Mouse (Mus musculus) ES-Bruce4 (cell line): ENCODE measurements at regions not wholly inside any gene's neighbourhood (a gene's known extent, or its start where the extent isn't known, plus 50 kb on each side); places are given as distances from the start of the nearest gene placed in this dataset.

Experiments
- H3K27ac ChIP-seq: 2 replicates; pipeline ENCODE4 v1.5.1; 2012; ENCODE audit warnings: low read length, inconsistent platforms; ENCODE audit not compliant: insufficient read depth
- H3K27me3 ChIP-seq: 2 replicates; pipeline ENCODE4 v1.6.1; 2012; ENCODE audit warnings: mild to moderate bottlenecking, low read length, inconsistent platforms; ENCODE audit not compliant: control insufficient read depth, poor library complexity, insufficient read depth, severe bottlenecking
- H3K36me3 ChIP-seq: 2 replicates; pipeline ENCODE4 v1.6.1; 2012; ENCODE audit warnings: inconsistent platforms, mild to moderate bottlenecking, low read length, moderate library complexity; ENCODE audit not compliant: control insufficient read depth, poor library complexity, insufficient read depth, severe bottlenecking
- H3K4me1 ChIP-seq: one replicate; pipeline ENCODE4 v1.8.1; 2011; ENCODE audit warnings: low read length; ENCODE audit not compliant: control insufficient read depth, insufficient read depth
- H3K4me3 ChIP-seq: 2 replicates; pipeline ENCODE4 v1.5.1; 2011; ENCODE audit warnings: low read depth, mild to moderate bottlenecking, low read length
- H3K9ac ChIP-seq: 2 replicates; pipeline ENCODE4 v1.6.1; 2012; ENCODE audit warnings: low read depth, mild to moderate bottlenecking, inconsistent platforms; ENCODE audit not compliant: poor library complexity, severe bottlenecking
- H3K9me3 ChIP-seq: replicated peaks from 2 replicates; pipeline ENCODE4 v1.6.1; 2012; ENCODE audit warnings: mild to moderate bottlenecking, low read length, inconsistent platforms; ENCODE audit not compliant: control insufficient read depth, poor library complexity, insufficient read depth, severe bottlenecking
- CTCF ChIP-seq: IDR thresholded peaks from one replicate; pipeline ENCODE4 v1.8.1; 2011; ENCODE audit warnings: low read depth, low read length
- EP300 ChIP-seq: IDR thresholded peaks from 2 replicates; pipeline ENCODE4 v1.6.1; 2011; ENCODE audit warnings: low read depth, low read length; ENCODE audit not compliant: insufficient read depth
- POLR2A ChIP-seq: IDR thresholded peaks from one replicate; pipeline ENCODE4 v1.8.1; 2011; ENCODE audit warnings: low read length; ENCODE audit not compliant: insufficient read depth

DNA sequence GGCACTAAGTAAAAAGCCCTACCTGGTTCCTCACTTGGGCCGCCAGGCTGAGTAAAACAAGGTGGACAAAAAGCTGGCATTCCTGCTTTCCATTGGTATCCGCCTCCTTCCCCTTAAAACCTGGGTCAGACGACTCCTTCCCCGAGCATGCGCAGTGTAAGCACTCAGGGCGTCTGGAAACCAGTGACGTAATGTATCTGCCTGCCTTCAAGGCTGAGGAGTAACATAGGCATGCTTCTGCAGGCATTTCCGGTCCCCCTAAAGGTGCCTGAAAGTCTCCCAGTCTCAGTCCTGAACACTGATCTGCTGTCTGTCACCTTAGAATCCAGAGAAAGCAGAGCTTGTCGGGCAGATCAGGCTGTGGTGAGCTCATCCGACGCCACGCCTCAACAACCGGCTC, 140.7 kb downstream of the Cd24a start:
- no peak overlapping the region for H3K4me3 ChIP-seq
- no peaks in the 10 kb centered on the region for H3K9me3 ChIP-seq
- 0 out of 2 replicates have a peak, but pooled peaks cover 1% of the 10 kb centered on the region for H3K27me3 ChIP-seq
- no peaks in the 10 kb centered on the region for H3K36me3 ChIP-seq
- no peak overlapping the region for H3K27ac ChIP-seq
- H3K9ac ChIP-seq = no peak overlapping the region
- TF ChIP-seq POLR2A (no peak), EP300 (no peak), CTCF (no peak)
- peaks cover 5% of the 10 kb centered on the region for H3K4me1 ChIP-seq

DNA sequence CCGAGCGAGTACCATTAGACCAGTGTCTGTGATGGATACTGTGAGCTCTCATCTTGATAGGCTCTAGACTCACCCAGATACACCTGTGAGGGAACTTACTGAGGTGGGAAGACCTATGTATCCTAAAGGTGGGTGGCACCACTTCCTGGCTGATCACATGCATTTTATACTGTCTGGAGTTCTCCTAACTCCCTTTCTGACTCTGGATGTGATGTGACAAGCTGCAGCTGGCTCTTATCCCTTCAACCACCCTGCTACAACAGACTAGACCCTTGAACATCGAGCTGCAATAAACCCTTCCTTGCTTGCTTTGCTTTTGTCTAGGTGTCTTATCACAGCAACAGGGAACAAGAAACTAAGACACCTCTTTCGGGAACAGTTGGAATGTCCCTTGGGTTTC, 143.3 kb downstream of the Cd24a start:
- TF ChIP-seq POLR2A (no peak), CTCF (no peak), EP300 (no peak)
- no peak overlapping the region for H3K4me3 ChIP-seq
- H3K27me3 ChIP-seq = 0 out of 2 replicates have a peak, but pooled peaks cover 1% of the 10 kb centered on the region
- H3K9ac ChIP-seq = no peak overlapping the region
- H3K27ac ChIP-seq = no peak overlapping the region
- no peaks in the 10 kb centered on the region for H3K9me3 ChIP-seq
- H3K4me1 ChIP-seq = peaks cover 5% of the 10 kb centered on the region
- H3K36me3 ChIP-seq = no peaks in the 10 kb centered on the region

DNA sequence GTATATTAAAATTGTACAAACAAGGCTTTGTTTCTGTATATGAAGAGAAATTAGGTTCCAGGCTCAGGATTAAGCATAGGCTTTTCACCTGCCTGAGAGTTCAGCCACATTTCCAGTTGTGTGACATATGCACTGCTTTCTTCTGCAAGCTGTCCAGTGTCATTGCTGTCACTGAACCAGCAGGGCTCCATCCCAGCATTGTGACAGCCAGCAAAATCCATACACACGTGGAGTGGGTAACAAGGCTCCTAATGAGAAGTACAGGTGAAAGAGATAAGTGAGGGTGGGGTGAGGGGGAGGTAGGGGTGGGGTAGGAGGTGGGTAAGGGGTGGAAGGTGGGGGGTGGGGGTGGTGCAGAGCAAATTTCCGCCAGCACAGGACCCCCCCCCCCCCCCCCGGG, 144.1 kb downstream of the Cd24a start:
- peaks cover 5% of the 10 kb centered on the region for H3K4me1 ChIP-seq
- no peak overlapping the region for H3K9ac ChIP-seq
- no peaks in the 10 kb centered on the region for H3K36me3 ChIP-seq
- TF ChIP-seq POLR2A (no peak), EP300 (no peak), CTCF (no peak)
- H3K27me3 ChIP-seq = 0 out of 2 replicates have a peak, but pooled peaks cover 1% of the 10 kb centered on the region
- no peaks in the 10 kb centered on the region for H3K9me3 ChIP-seq
- no peak overlapping the region for H3K27ac ChIP-seq
- H3K4me3 ChIP-seq = no peak overlapping the region

DNA sequence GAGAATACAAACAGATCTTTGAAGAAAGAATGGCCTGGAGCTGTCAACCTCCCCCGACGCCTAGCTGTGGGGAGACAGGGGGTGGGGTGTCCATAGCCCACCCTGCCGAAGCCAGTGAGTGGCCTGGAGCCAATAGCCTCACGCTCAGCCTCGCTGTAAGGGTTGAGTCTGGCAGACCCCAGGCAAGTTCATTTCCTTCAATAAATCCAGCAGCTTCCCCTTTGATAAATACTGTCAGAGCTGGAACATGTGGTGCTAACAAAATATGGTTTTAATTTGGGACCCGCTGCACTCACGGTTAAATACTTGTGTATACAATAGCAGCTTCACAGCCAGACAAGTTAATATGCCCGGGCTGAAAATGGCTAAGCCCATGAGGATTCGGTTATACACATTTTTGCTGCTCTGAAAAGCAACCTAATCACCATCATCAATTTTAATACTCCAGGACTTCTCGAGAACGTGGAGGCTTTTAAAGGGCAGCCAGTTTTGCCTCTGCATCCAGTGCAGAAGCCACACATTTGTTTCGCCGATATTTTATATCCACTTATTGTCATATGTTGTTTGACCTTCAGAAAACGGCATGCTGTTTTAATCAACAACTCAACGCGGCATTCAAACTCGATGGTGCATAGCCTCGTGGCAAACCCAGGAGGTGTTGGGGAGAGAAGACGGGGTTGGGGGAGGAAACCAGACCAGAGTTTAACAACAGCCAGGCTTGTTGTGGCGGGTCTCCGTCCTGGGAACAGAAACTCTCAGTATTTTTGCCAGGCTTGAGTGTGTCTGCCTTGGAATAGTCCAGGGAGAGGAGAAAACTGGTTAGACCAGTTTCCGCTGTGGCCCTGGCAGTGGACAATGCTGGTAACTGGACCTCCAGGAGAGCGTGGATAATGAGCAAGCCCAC, 144.9 kb downstream of the Cd24a start:
- Histone ChIP-seq H3K36me3 (no peaks in the 10 kb centered on the region), H3K4me1 (peaks cover 5% of the 10 kb centered on the region), H3K27me3 (no peaks in the 10 kb centered on the region), H3K9me3 (no peaks in the 10 kb centered on the region), H3K9ac (peak overlapping the region; percentile 32), H3K27ac (no peak overlapping the region), H3K4me3 (peak overlapping the region; percentile 35)
- TF ChIP-seq POLR2A (no peak), EP300 (peak; percentile 39; the same call in 1 of the 2 replicates)

- no peaks in the 10 kb centered on the region for H3K27me3 ChIP-seq
- no peak overlapping the region for H3K27ac ChIP-seq
- H3K9me3 ChIP-seq = no peaks in the 10 kb centered on the region
- H3K9ac ChIP-seq = peak overlapping the region; percentile 32
- peak overlapping the region; percentile 35 for H3K4me3 ChIP-seq
- H3K36me3 ChIP-seq = no peaks in the 10 kb centered on the region
- TF ChIP-seq POLR2A (no peak), CTCF (no peak), EP300 (no peak)
- peaks cover 5% of the 10 kb centered on the region for H3K4me1 ChIP-seq
Measured at GRCm38 (mm10) chr10:43723615-43723937, 145.5 kb downstream of the Cd24a start.

GRCm38 (mm10) chr10:43727746-43728145, 149.7 kb downstream of the Cd24a start:
- no peaks in the 10 kb centered on the region for H3K36me3 ChIP-seq
- H3K27ac ChIP-seq = no peak overlapping the region
- no peak for TF ChIP-seq CTCF
- TF ChIP-seq EP300 = no peak
- no peak for TF ChIP-seq POLR2A
- no peaks in the 10 kb centered on the region for H3K9me3 ChIP-seq
- H3K4me1 ChIP-seq = peaks cover 2% of the 10 kb centered on the region
- no peaks in the 10 kb centered on the region for H3K27me3 ChIP-seq
- no peak overlapping the region for H3K4me3 ChIP-seq
- no peak overlapping the region for H3K9ac ChIP-seq
